ENCODE assay signal across 12 mouse cellular contexts in genomic region chr11:105467266-105467665, GRCm38 (mm10). TPM values are rescaled to one million over a fixed set of nuclear protein-coding genes. Genes with fewer than 3 reads are reported as not detected.
DNase-seq lines count a peak whose midpoint lies in the region; ATAC-seq lines count a peak whose summit lies in the region.
"Had no signal": no experiment of that assay in that cellular context is flagged by ENCODE, and none has a peak within 500 bp of the region (broad histone marks: within the 10 kb centered on the region; RNA-seq: fewer than 3 reads in every experiment).

No protein-coding gene starts in this region.

- intact Hi-C loops in heart, postnatal 25 days (cut with DNase I): no loop called here

- no peaks in the 10 kb centered on the region for H3K9me3 ChIP-seq in heart, embryonic 10.5 days
- no peaks in the 10 kb centered on the region for H3K9me3 ChIP-seq in megakaryocyte, embryonic 14.5 days
- H3K9me3 ChIP-seq in stomach, embryonic 15.5 days: no peaks in the 10 kb centered on the region

- no peaks in the 10 kb centered on the region for H3K36me3 ChIP-seq in heart, embryonic 10.5 days
- H3K36me3 ChIP-seq in megakaryocyte, embryonic 14.5 days (replicated peaks; ENCODE audit: low read length): no peaks in the 10 kb centered on the region
- no peaks in the 10 kb centered on the region for H3K36me3 ChIP-seq in stomach, embryonic 15.5 days

- no peak overlapping the region for H3K9ac ChIP-seq in stomach, embryonic 15.5 days

- H3K4me2 ChIP-seq in stomach, embryonic 15.5 days: no peak overlapping the region

- H3K27ac ChIP-seq in heart, embryonic 10.5 days: peak overlapping the region; percentile 73
- H3K27ac ChIP-seq in stomach, embryonic 15.5 days: peak overlapping the region; percentile 28; the same call in 1 of the 2 replicates

- 26% methylated on average over 9 of the region's 9 CpGs for WGBS in heart, embryonic 10.5 days
- 32% methylated on average over 9 of the region's 9 CpGs for WGBS in stomach, embryonic 15.5 days

- DNase-seq in heart, embryonic 10.5 days (ENCODE audit: low spot score): peak; percentile 86
- no peak for DNase-seq in heart, postnatal 25 days (ENCODE audit: low spot score)
- DNase-seq in fibroblast of lung, adult 2 months (ENCODE audit: low read depth): peak; percentile 82
- DNase-seq in kidney, postnatal 4 days: no peak
- no peak for DNase-seq in spleen, adult 12 weeks (ENCODE audit: low spot score)
- DNase-seq: cerebellum, adult 8-10 months; midbrain, embryonic 14.5 days; right cerebral cortex, adult 18-20 months had no signal

- H3K4me3 ChIP-seq in heart, embryonic 10.5 days: no peak overlapping the region
- H3K4me3 ChIP-seq in megakaryocyte, embryonic 14.5 days (replicated peaks): peak overlapping the region; percentile 51
- H3K4me3 ChIP-seq in stomach, embryonic 15.5 days (replicated peaks): no peak overlapping the region

- H3K4me1 ChIP-seq in heart, embryonic 10.5 days: peaks cover 56% of the 10 kb centered on the region
- peaks cover 93% of the 10 kb centered on the region for H3K4me1 ChIP-seq in megakaryocyte, embryonic 14.5 days
- H3K4me1 ChIP-seq in stomach, embryonic 15.5 days: 0 out of 2 replicates have a peak, but pooled peaks cover 10% of the 10 kb centered on the region

- no peaks in the 10 kb centered on the region; the same call in 1 of the 2 replicates for H3K27me3 ChIP-seq in heart, embryonic 10.5 days (ENCODE audit: insufficient read depth, poor library complexity, severe bottlenecking)
- H3K27me3 ChIP-seq in megakaryocyte, embryonic 14.5 days (replicated peaks): peaks cover 13% of the 10 kb centered on the region
- no peaks in the 10 kb centered on the region for H3K27me3 ChIP-seq in stomach, embryonic 15.5 days (replicated peaks)

- ATAC-seq in megakaryocyte, adult 5-6 weeks (ENCODE audit: poor library complexity, severe bottlenecking): no peak
- ATAC-seq in stomach, embryonic 15.5 days (ENCODE audit: insufficient read depth, low FRiP score, low read depth): no peak
- ATAC-seq: forebrain, embryonic 16.5 days had no signal

RNA-seq across cellular contexts. Expression of gene March10, which starts 10.7 kb away (rescaled TPM):
- polyA plus RNA-seq in heart, embryonic 10.5 days (2016; fragmentation: Nextera tagmentation; extraction: Ambion mirVana): 0.23 and 0.40 TPM in 2 replicates
- total RNA-seq in heart, postnatal 25 days (2021): not detected
- polyA plus RNA-seq in megakaryocyte, embryonic 14.5 days (2012; ENCODE audit: insufficient read depth, low replicate concordance): 0.87 and 1.3 TPM in 2 replicates
- not detected in 2 replicates for total RNA-seq in megakaryocyte, adult 5-6 weeks (2015)
- not detected in 2 replicates for total RNA-seq in megakaryocyte, adult 5-6 weeks (2017)
- not detected in 2 replicates for polyA plus RNA-seq in stomach, embryonic 15.5 days (2015; fragmentation: Nextera tagmentation; extraction: Ambion mirVana)

Comparison
In these comparisons a context has a peak if more than half of its experiments do, and no peak if none do; other contexts are left out.
1. DNase-seq: peak in heart, embryonic 10.5 days (single experiment) and fibroblast of lung, adult 2 months (single experiment); none in heart, postnatal 25 days (single experiment), kidney, postnatal 4 days (0 of 2) and spleen, adult 12 weeks (single experiment).